Mouse (Mus musculus) lung, postnatal 4 days (tissue): ENCODE measurements at regions not wholly inside any gene's neighbourhood (a gene's known extent, or its start where the extent isn't known, plus 50 kb on each side); places are given as distances from the start of the nearest gene placed in this dataset.

Source experiments
- DNase-seq, 2 experiments: peaks; one replicate each; pipeline ENCODE4 v3.0.0; 2021

GRCm38 (mm10) chr1:76957411-76957810 lies 557.5 kb downstream of the Epha4 start:
- no peak for DNase-seq

- DNase-seq, result no peak
These were observed 556.2 kb downstream of the Epha4 start for GRCm38 (mm10) chr1:76958706-76959105.

- no peak for DNase-seq
These were observed 542.4 kb downstream of the Epha4 start for GRCm38 (mm10) chr1:76972454-76972853.

GRCm38 (mm10) chr1:76975077-76975945 lies 539.6 kb downstream of the Epha4 start:
- no peak for DNase-seq

GRCm38 (mm10) chr1:76980498-76981152 lies 534.3 kb downstream of the Epha4 start:
- DNase-seq, result no peak

- no peak for DNase-seq
These were observed 521.1 kb downstream of the Epha4 start for GRCm38 (mm10) chr1:76993776-76994175.

GRCm38 (mm10) chr1:77008001-77008400 lies 506.9 kb downstream of the Epha4 start:
- DNase-seq, result no peak

- DNase-seq, result no peak
These were observed 504.2 kb downstream of the Epha4 start for GRCm38 (mm10) chr1:77010608-77011214.

- DNase-seq, result no peak
These were observed 487.2 kb downstream of the Epha4 start for GRCm38 (mm10) chr1:77027656-77028055.

GRCm38 (mm10) chr1:77028216-77028615 lies 486.7 kb downstream of the Epha4 start:
- DNase-seq, result no peak

GRCm38 (mm10) chr1:77029091-77029490 lies 485.8 kb downstream of the Epha4 start:
- DNase-seq, result no peak

GRCm38 (mm10) chr1:77043749-77044564 lies 470.9 kb downstream of the Epha4 start:
- peak; percentile 56 to 82 for DNase-seq

- DNase-seq, result no peak
These were observed 466.0 kb downstream of the Epha4 start for GRCm38 (mm10) chr1:77048720-77049406.

- no peak for DNase-seq
These were observed 463.6 kb downstream of the Epha4 start for GRCm38 (mm10) chr1:77051239-77051638.

GRCm38 (mm10) chr1:77053837-77054540 lies 460.9 kb downstream of the Epha4 start:
- DNase-seq, result no peak

- DNase-seq, result no peak
These were observed 452.4 kb downstream of the Epha4 start for GRCm38 (mm10) chr1:77062468-77062867.

GRCm38 (mm10) chr1:77073071-77073470 lies 441.8 kb downstream of the Epha4 start:
- DNase-seq, result no peak

GRCm38 (mm10) chr1:77074926-77075885 lies 439.7 kb downstream of the Epha4 start:
- no peak for DNase-seq

GRCm38 (mm10) chr1:77080767-77081166 lies 434.1 kb downstream of the Epha4 start:
- no peak for DNase-seq

- DNase-seq, result peak; percentile 30 to 42
These were observed 433.2 kb downstream of the Epha4 start for GRCm38 (mm10) chr1:77081660-77082059.
